Mouse (Mus musculus) gastrocnemius, postnatal 4 days (tissue): Measurements from ENCODE around the gene Lrp5. TPM values are rescaled to one million over a fixed set of nuclear protein-coding genes. Genes with fewer than 3 reads are reported as not detected.

Experiments used
- DNase-seq, 2 experiments: peaks; one replicate each; pipeline ENCODE4 v3.0.0; 2021 to 2022; ENCODE audit warnings: low spot score in 2 of 2, mixed read lengths in 2 of 2
- total RNA-seq, 2 experiments: library from RNA; stranded (reverse); gene quantifications; 2 replicates each; pipeline ENCODE4 v1.2.3; 2021

Gene Lrp5
- total RNA-seq, 2 experiments from 2014 or later: 51.4 to 55.9 TPM

DNA sequence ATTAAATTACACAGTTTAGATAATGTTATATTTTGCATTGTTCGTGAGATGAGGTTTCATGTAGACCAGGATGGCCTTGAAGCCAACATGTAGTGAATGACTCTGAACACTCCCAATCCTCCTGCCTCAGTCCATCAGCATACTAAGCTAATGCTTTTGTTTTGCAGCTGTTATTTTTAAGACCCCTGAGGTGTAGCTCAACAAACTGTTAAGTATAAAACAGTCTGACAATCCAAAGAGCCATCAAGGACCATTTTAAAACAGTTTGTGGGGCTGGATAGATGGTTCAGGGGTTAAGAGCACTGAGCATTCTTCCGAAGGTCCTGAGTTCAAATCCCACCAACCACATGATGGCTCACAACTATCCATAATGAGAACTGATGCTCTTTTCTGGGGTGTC lies 124.1 kb downstream of the Lrp5 start:
- DNase-seq: no peak

GRCm38 (mm10) chr19:3556169-3556827 lies 130.1 kb downstream of the Lrp5 start:
- DNase-seq: no peak

DNA sequence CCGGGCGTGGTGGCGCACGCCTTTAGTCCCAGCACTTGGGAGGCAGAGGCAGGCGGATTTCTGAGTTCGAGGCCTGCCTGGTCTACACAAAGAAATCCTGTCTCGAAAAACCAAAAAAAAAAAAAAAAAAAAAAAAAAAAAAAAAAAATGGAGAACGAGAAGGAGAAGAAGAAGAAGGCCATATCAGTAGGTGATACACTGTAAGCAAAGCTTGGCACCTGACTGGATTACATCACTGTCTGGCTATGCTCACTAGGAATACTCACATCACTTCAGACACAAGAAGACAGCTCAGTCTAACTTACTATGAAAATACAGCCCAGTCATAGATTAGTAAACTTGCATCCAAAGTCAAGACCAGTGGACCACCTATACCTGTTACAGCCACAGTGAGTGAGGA lies 131.6 kb downstream of the Lrp5 start:
- DNase-seq: no peak

DNA sequence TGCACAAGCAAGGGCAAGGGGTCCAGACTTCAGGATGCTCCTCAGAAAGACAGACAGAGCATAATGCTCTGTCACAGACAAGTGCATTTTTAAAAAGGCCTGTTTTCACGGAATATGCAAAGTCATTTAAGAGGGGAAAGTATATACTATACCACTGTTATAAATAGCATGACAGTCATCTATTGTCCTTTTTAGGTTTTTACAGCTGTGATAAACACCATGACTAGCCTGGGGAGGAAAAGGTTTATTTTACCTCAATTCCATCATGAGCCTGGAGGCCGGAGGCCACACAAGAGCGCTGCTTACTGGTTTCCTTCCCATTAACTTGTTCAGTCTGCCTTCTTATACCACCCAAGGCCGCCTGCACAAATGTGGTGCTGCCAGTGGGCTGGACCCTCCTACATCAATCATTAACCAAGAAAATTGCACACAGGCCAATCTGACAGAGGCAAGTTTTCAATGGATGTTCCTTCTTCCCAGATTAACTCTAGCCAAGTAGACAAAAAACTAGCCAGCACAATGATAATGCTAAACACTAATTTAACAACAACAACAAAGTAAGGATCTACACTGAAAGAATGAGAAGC lies 134.7 kb downstream of the Lrp5 start:
- DNase-seq: no peak

GRCm38 (mm10) chr19:3550101-3550500 lies 136.3 kb downstream of the Lrp5 start:
- no peak for DNase-seq

- no peak for DNase-seq
Measured at GRCm38 (mm10) chr19:3549263-3549662, 137.1 kb downstream of the Lrp5 start.

GRCm38 (mm10) chr19:3548311-3548710 lies 138.1 kb downstream of the Lrp5 start:
- no peak for DNase-seq

- DNase-seq: no peak
Measured at GRCm38 (mm10) chr19:3544995-3545394, 141.4 kb downstream of the Lrp5 start.

DNA sequence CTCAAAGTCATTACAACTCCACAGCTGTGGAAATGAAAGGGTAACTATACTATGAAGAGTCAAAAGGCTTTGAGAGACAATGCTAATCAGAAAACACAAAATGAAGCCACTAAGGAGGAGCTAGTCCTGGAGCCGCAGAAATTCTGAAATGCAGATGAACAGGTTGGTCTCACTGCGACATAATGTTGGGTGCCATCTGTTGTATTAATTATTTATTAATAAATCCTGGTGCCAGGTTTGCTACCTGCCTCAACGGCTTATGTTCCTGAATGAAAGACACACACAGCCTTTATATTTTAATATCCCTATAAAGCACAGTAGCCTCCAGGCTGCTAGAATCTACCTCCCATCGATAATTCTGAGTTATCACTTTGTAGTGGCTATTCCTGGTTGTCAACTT lies 143.8 kb downstream of the Lrp5 start:
- no peak for DNase-seq

- DNase-seq: no peak
Measured at GRCm38 (mm10) chr19:3540997-3541396, 145.4 kb downstream of the Lrp5 start.

DNA sequence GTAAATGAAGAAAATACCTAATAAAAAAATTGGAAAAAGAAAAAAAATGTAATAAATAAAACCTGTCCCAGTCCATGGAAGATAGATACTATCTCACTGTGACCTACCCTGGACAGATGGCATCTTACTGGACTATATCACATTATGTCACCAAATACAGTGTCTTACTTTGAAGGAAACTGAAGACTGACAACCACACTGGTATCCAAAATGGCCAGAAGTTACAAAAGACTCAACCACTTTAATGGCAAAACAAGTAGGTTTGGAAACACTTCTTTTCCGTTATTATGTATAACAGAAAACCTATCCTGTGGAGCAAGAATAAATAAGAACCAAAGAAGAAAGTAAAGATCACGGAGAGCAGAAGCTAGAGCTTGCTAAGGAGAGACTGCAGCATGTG lies 146.1 kb downstream of the Lrp5 start:
- DNase-seq: no peak

GRCm38 (mm10) chr19:3539456-3539855 lies 146.9 kb downstream of the Lrp5 start:
- no peak for DNase-seq

DNA sequence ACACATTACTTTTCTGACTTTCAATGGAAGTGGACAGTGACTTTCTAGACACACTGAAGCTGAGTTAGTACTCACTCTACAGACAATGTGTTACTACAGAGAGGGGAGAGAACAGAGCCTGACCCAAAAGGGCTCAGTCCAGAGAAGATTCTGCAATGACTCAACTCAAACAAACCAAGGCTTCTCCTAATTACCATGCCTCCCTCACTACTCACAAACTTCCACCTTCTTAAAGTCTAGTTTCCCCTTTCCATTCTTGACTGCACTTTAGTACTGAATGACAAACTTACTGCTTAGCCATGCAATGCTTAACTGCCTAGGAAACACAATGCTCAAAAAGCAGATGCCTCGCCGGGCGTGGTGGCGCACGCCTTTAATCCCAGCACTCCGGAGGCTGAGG lies 148.7 kb downstream of the Lrp5 start:
- DNase-seq: no peak

GRCm38 (mm10) chr19:3534945-3535344 lies 151.4 kb downstream of the Lrp5 start:
- DNase-seq: no peak

Other genes starting within 250 kb of the Lrp5 start
- 10 to 100 TPM; 79.3 to 94.5 TPM for gene Ppp6r3, start 110.8 kb downstream of the Lrp5 start, total RNA-seq
- 10 to 100 TPM; 29.8 to 29.9 TPM for gene 1810055G02Rik, start 21.7 kb upstream of the Lrp5 start, total RNA-seq
- gene Kmt5b, start 80.9 kb upstream of the Lrp5 start, total RNA-seq: 10 to 100 TPM; 34.5 to 37.1 TPM
- gene Chka, start 165.2 kb upstream of the Lrp5 start, total RNA-seq: 10 to 100 TPM; 13.6 to 14.9 TPM
- 10 to 100 TPM; 25.9 to 34.5 TPM for gene Tcirg1, start 220.6 kb upstream of the Lrp5 start, total RNA-seq
- 100 to 1,000 TPM; 182 to 186 TPM for gene Ndufs8, start 226.2 kb upstream of the Lrp5 start, total RNA-seq
- gene Aldh3b1, start 243.2 kb upstream of the Lrp5 start, total RNA-seq: 1 to 10 TPM; 6.7 to 7.1 TPM
- 10 to 100 TPM; 25.8 to 26.8 TPM for gene Unc93b1, start 248.6 kb upstream of the Lrp5 start, total RNA-seq